Mouse (Mus musculus) monocyte, adult 2 months (primary cell): Measurements from ENCODE around the gene Hspb6.

Experiments used
- DNase-seq, 2 experiments: peaks; one replicate each; pipeline ENCODE4 v3.0.0; 2022; ENCODE audit warnings: low spot score in 2 of 2, low read depth in 1 of 2

Hspb6 gene

GRCm38 (mm10) chr7:30585170-30585569, 33.2 kb downstream of the Hspb6 start:
- DNase-seq, result no peak

- DNase-seq, result no peak
Measured at GRCm38 (mm10) chr7:30586455-30587020, 34.6 kb downstream of the Hspb6 start.

- DNase-seq, result peak in 1 of 2 experiments; percentile 34
Measured at GRCm38 (mm10) chr7:30587842-30588667, 36.1 kb downstream of the Hspb6 start.

DNA sequence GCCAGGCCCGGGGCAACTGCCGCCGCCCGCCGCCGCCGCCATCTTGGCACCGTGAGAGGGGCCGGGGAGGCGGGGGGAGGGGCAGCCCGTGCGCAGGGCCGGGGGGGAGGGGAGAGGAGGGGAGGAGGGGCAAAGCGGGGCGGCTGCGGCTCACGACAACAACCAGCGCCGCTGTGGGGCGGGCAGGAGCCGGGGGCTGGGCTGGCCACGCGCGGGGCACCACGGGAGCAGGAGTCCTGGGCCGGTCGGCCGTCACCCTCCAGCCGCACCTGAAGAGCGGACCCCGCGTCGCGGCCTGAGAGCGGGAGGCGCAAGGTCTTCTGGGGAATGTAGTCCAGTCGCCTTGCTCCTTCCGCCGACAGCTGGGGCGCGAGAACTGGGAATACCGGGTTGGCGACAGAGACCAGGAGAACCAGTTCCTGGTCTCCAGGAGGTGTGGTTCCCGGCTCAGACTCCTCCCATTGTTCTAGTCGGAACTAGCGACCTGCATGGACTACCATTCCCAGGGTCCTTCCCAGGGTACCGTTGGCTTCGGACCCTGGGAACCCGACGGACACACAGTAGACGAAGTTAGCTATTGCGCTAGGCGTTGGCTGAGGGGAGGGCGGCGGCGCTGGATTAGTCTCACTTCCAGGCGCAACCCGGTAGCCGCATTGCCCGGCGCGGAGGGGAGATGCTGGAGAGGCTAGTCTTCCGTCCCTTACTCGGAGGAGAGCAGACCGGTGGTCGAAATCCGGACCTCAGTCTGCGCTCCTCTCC, 36.9 kb downstream of the Hspb6 start, which contains the start of gene Kmt2b:
Gene Kmt2b (minus strand): TSS at position 51 of the 759 bp plus-strand sequence.
- peak; percentile 79 to 85 for DNase-seq

DNA sequence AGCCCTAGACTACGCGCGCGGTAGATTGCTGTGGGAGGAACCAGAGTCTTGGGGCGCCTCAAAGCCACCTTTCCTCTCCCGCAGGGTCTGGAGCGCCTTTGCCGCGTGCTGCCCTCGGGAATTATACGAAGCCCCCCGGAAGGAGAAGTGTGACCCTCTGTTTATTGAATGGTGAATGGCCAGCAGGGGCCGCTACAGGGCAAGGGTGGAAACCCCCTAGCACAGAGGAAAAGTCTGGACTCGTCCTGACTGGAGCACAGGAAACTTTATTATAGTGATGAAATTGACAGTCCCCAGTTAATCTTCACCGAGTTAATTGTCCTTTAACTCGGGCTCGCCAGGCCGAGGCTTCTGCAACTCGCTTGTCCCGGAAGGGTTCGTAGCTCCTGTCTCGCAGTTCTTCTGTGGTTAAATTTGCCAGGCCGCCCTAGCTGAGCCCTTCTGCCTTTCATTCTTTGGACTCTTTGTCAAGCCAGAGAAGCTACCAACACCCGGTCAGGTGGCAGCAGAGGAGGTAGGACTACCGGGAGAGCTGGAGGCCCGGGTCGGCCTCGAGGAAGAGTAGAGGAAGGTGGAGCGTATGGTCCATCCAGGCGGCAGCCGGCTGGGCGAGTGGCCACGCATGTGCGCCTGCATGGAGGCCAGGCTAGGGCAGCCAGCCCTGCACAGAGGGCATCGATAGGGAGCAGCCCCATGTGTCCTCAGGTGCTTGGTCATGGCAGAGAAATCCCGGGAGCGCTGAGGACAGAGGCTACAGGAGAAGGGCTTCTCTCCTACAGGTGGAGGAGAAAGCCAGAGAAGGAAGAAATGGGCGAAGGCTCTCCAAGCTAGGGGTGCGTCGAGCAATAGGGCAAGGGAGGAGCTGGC, 37.7 kb downstream of the Hspb6 start:
- peak in 1 of 2 experiments; percentile 55 for DNase-seq

DNA sequence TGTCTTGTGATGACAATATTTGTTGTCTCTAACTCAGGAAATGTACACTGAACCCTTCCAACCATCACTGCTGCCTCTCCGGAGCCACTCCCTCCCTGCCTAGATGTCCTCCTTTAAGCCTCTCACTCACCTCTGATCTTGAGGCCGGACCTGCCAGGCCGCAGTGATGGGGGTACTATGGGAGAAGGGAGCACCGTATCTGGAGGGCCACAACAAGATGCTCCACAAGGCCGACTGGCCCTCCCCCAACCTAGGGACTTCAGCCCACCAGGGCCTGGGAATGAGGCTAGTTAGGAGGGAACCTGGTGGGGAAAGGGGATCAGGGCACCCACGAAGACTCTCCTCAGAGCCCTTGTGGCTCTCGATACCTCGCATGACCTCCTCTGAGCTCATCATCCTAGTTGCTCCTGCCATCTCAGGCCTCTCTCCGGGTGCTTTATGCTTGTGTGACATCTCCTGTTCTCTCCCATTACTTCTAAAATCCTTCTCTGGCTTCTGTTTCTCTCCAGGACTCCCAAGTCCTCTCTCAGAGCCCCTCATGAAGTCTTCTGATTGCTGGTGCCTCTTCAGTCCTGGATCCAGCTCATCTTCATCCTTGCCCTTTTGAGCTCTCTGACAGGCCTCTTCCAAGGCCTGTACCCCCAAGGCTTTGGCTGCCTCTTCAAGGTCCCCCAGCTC, 39.1 kb downstream of the Hspb6 start:
- no peak for DNase-seq

DNA sequence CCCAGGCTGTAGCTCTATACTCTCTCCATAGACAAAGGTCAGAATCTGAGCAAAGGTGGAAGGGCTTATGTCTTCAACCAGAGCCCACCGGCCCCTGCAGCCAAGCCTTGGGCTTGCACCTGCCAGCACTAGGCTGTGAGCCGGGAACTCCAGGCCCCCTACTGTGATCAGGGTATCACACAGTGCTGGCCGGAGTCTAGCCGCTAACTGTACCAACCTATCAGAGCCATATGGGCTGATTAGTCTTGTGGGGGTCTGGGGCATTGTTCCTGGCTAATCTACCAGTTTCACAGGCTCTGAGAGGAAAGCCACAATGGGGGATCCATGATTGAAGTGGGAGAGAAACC, 39.6 kb downstream of the Hspb6 start:
- no peak for DNase-seq

- no peak for DNase-seq
Measured at GRCm38 (mm10) chr7:30592772-30593423, 40.9 kb downstream of the Hspb6 start.

DNA sequence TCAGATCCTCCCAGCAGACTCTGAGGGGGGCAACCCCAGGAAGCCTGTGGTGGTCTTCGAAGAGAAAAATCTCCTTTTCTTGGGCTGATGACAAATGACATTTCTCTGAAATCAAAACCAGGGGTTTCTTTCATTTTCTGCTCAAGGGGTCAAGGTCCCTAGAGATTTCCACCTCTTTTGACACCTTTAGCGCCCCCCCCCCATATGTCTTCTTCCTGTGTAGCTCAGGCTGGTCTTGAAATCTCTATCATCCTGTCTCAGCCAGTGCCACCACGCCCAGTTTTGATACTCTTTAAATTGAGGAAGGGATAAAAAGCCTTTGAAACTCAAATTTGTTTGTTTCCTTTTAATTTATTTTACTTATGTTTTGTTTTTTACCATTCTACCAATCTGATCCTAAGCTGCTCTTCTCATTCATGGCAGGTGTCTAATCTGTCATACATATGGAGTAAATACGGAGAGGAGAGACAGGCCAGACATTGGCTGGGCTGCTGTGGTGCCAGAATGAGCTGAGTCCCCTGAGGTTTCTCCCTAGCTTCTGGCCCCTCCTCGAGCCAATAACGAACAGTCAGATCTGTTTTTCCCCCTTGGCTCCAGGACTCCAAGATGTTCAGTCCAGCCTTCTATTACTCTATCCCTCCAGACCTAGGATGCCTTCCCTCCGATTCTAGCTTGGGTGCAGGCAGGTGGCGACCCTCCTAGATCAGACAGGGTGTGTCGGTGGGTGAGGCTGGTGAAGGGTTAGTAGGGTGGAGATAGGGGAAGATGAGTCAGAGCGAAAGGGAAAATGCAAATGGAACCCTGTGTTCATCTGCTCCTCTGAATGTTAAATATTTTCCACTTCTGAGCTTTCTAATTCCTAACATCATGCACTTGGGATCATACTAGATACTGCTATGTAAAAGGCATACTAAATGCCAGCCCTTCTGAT, 41.9 kb downstream of the Hspb6 start:
- no peak for DNase-seq

GRCm38 (mm10) chr7:30594510-30595024, 42.6 kb downstream of the Hspb6 start:
- DNase-seq, result no peak

GRCm38 (mm10) chr7:30596093-30596492, 44.1 kb downstream of the Hspb6 start:
- no peak for DNase-seq

DNA sequence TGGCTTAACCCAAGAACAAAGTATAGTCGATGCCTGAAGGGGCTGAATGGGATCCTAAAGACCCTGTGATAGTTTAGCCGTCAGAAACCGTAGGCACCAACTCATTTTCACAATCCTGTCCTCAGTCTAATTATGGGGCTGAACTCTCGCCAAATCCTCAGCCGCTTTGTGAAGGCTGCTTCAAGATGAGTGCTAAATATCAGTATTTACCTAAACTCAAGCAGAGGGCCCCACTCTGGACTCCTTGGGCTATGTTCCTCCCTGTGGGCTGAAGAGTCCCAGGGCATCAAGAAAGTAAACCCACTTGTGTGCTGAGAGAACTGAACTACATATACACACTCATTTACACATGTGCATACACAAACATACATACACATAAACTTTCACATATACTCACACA, 44.8 kb downstream of the Hspb6 start:
- no peak for DNase-seq

GRCm38 (mm10) chr7:30598786-30599185, 46.8 kb downstream of the Hspb6 start, which contains the start of gene Zbtb32:
Gene Zbtb32, minus strand, starts transcription at chr7:30598909.
- no peak for DNase-seq

- DNase-seq, result peak; percentile 21 to 26
Measured at GRCm38 (mm10) chr7:30599933-30600353, 48.0 kb downstream of the Hspb6 start.

DNA sequence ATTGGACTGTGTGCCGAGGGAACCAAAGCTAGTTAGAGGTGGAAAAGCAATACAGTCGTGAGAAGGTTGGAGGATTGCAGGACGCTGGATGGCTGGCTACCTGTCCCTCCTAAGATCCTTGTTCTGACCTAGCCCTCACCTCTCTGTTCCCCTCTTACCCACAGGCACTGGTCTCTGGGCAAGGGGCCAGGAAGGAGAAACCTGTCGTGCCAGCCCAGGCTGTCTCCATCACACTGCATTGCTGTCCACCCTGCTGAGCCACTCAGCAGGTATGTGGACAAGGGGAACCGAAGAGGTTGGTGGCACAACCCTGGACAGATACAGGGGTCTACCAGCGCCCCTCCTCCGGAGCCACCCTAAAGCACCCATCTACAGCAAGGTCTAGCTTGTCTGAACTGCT, 48.7 kb downstream of the Hspb6 start:
- no peak for DNase-seq

DNA sequence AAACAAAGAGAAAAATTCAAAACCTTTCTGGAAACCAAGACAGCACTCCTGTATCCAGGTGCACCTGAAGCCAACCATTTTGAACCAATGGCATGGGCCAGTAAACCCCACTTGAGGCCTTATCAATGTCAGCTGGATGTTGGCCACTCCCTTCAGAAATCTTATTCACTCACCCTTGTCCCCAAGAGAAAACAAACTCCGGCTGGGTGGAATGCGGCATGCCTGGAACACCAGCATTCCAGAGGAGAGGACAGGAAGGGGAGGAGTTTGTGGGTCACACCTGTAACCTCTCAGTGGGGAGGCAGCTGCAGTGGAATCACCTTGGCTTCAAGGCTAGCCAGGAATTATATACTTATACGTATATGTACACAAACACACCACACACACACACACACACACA, 50.6 kb downstream of the Hspb6 start:
- DNase-seq, result no peak

DNA sequence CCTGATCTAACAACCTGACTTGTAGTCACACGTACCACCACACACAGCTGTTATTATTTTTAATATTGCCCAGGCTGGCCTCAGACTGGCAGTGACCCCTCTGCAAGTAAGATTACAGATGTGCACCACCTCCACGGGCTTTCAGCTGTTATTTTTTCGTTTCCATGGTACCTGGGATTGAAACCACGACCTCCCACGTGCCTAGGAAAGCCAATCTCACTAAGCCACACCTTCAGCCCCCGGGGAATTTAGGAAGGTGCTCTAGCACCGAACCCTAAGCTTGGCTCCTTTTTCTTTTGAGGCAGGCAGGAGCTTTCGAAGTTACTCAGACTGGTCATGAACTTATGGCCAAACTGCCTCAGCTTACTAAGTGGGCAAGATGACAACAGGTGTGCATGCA, 52.4 kb downstream of the Hspb6 start:
- no peak for DNase-seq

DNA sequence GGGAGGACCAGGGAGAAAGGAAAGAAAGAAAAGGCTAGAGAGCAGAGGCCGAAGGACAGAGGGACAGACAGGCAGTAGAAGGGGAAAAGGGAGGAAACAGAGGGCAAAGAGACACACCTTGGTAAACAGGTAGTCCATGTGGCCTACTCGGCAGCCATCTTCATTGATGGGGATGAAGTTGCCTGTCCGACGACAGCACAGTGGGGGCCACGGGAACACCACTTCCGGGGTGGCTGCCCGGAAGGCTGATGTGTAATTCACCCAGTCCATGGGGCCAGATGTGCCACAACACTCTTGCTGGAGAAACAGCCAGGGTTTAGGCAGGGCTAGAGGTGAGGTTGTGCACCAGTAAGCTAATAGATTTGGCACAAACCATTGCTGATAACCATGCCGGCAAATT, 53.0 kb downstream of the Hspb6 start:
- DNase-seq, result no peak
